8 mouse cellular contexts compared by ENCODE assay signal in the genomic region with DNA sequence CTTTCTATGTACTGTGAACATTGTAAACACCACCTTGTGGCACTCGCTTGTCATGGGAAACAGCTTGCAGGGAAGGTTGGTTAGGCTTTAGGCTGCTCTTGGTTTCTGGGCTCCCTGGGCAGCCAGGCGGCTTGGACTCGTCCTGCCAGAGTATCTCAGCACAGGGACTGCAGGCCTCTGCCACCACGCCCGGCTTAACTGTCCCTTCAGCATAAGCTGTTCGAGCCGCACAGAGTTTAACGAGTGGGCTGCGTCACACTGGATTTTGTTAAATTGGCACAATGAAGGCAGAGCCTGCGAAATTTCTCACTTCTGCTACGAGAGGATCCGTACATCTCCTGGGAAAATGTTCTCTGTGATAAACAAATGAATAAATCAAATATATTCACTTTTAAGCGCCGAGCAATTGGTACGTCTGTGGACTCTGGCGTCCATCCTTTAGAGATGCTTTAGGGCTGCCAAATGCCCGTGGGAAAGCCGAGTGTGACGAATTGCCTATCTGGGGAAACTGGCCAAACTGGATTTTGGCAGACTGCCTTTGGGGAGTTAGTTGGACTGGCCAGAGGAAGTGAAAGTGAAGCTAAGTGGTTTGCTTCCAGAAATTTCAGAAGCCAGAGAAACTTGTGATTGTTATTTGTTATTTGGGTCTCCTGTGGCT.
DNase-seq lines count a peak whose midpoint lies in the region; ATAC-seq lines count a peak whose summit lies in the region.

No protein-coding gene starts in this region.

- peak; percentile 78 to 83 for DNase-seq in cerebellum, postnatal 10 days
- no peak for DNase-seq in cerebellum, adult 8-10 months
- peak; percentile 86 for DNase-seq in adrenal gland, postnatal 14 days
- peak; percentile 80 for DNase-seq in gastrocnemius, postnatal 10 days
- DNase-seq in kidney, adult 18-20 months = peak; percentile 69
- DNase-seq in liver, embryonic 11.5 days (ENCODE audit: low spot score) = no peak
- DNase-seq in yolk sac, embryonic 10.5 days (ENCODE audit: low spot score) = no peak

- no peaks in the 10 kb centered on the region; the same call in 1 of the 2 replicates for H3K9me3 ChIP-seq in liver, embryonic 11.5 days (ENCODE audit: control insufficient read depth, low read length)
- H3K9me3 ChIP-seq in neural tube, embryonic 15.5 days (replicated peaks) = no peaks in the 10 kb centered on the region

- H3K27ac ChIP-seq in liver, embryonic 11.5 days (ENCODE audit: low read depth, low read length) = no peak overlapping the region
- peak overlapping the region; percentile 38 for H3K27ac ChIP-seq in neural tube, embryonic 15.5 days (replicated peaks)

- H3K36me3 ChIP-seq in liver, embryonic 11.5 days (ENCODE audit: control insufficient read depth, insufficient read depth, low read length) = no peaks in the 10 kb centered on the region
- no peaks in the 10 kb centered on the region for H3K36me3 ChIP-seq in neural tube, embryonic 15.5 days

- peak overlapping the region; percentile 13; the same call in 1 of the 2 replicates for H3K4me2 ChIP-seq in liver, embryonic 11.5 days
- H3K4me2 ChIP-seq in neural tube, embryonic 15.5 days = peak overlapping the region; percentile 22

- H3K27me3 ChIP-seq in liver, embryonic 11.5 days (replicated peaks; ENCODE audit: control insufficient read depth, insufficient read depth, low read length) = no peaks in the 10 kb centered on the region
- no peaks in the 10 kb centered on the region for H3K27me3 ChIP-seq in neural tube, embryonic 15.5 days (replicated peaks)

- H3K9ac ChIP-seq in liver, embryonic 11.5 days (ENCODE audit: low read depth, low read length) = no peak overlapping the region
- H3K9ac ChIP-seq in neural tube, embryonic 15.5 days (replicated peaks) = no peak overlapping the region

- 79% methylated on average over 19 of the region's 19 CpGs for WGBS in liver, embryonic 11.5 days
- WGBS in neural tube, embryonic 15.5 days = 45% methylated on average over 19 of the region's 19 CpGs

- H3K4me3 ChIP-seq in liver, embryonic 11.5 days (ENCODE audit: low read depth, low read length) = no peak overlapping the region
- H3K4me3 ChIP-seq in neural tube, embryonic 15.5 days (replicated peaks) = no peak overlapping the region

- H3K4me1 ChIP-seq in liver, embryonic 11.5 days (replicated peaks; ENCODE audit: control insufficient read depth, insufficient read depth, low read length) = peaks cover 8% of the 10 kb centered on the region; the same call in 1 of the 2 replicates
- peaks cover 28% of the 10 kb centered on the region for H3K4me1 ChIP-seq in neural tube, embryonic 15.5 days

- ATAC-seq in liver, embryonic 11.5 days (replicated peaks; ENCODE audit: low FRiP score) = no peak
- no peak for ATAC-seq in neural tube, embryonic 15.5 days (ENCODE audit: low FRiP score)

Comparison
In these comparisons a context has a peak if more than half of its experiments do, and no peak if none do; other contexts are left out.
1. DNase-seq: peak in cerebellum, postnatal 10 days (2 of 2), adrenal gland, postnatal 14 days (single experiment), gastrocnemius, postnatal 10 days (single experiment) and kidney, adult 18-20 months (single experiment); none in cerebellum, adult 8-10 months (single experiment), liver, embryonic 11.5 days (single experiment) and yolk sac, embryonic 10.5 days (single experiment).